Comparison of ENCODE assay signal across 9 mouse cellular contexts in the genomic region with DNA sequence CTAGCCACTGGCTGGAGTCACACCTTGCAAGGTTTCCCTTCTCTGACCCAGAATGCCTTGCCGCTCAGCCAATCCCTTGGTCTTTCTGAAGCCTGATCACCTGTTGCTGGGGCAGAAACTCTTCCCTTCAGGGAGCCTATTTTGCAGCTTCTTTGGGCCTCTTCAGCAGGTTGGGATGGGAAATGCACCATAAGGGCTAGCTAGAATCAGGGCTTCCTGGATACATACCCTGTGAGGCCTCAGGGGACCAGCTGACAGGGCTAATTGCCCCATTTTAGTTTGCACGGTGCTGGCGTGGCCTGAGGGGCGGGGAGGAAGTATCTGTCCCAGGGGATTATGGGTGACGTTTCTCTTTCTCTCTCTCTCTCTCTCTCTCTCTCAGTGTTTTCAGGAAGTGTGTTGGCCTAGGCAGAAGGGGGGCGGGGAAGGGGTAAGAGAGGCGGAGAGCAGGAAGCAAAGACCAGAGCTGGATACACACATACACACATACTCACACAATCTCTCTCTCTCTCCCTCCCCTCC. TPM values are rescaled to one million over a fixed set of nuclear protein-coding genes. Genes with fewer than 3 reads are reported as not detected.
DNase-seq lines count a peak whose midpoint lies in the region; ATAC-seq and TF ChIP-seq lines count a peak whose summit lies in the region.
"Had no signal": no experiment of that assay in that cellular context is flagged by ENCODE, and none has a peak within 500 bp of the region (broad histone marks: within the 10 kb centered on the region; RNA-seq: fewer than 3 reads in every experiment).

No protein-coding gene starts in this region.

- H3K4me1 ChIP-seq in megakaryocyte, embryonic 14.5 days: peaks cover 98% of the 10 kb centered on the region
- H3K4me1 ChIP-seq in spleen, adult 2 months (ENCODE audit: control insufficient read depth, insufficient read depth, insufficient read length): peaks cover 25% of the 10 kb centered on the region

- intact Hi-C loops in heart, postnatal 10 days (cut with DNase I): no loop called here

- H3K27me3 ChIP-seq in megakaryocyte, embryonic 14.5 days (replicated peaks): no peaks in the 10 kb centered on the region
- no peaks in the 10 kb centered on the region for H3K27me3 ChIP-seq in spleen, adult 2 months (ENCODE audit: control insufficient read depth, insufficient read depth, low read length)

- peak overlapping the region; percentile 86 for H3K4me3 ChIP-seq in megakaryocyte, embryonic 14.5 days (replicated peaks)
- H3K4me3 ChIP-seq in spleen, adult 2 months (ENCODE audit: extremely low read depth, insufficient read depth, insufficient read length): peak overlapping the region; percentile 50

- TF ChIP-seq POLR2A in spleen, adult 2 months (IDR thresholded peaks at IDR 0.05; ENCODE audit: low read depth, low read length): no peak

- no peak for ATAC-seq in cerebellum, adult (ENCODE audit: insufficient number of reproducible peaks, low FRiP score, low TSS enrichment)

- 3% methylated on average over 7 of the region's 7 CpGs for WGBS in spleen, adult 2 months

- no peak for TF ChIP-seq CTCF in spleen, adult 2 months (IDR thresholded peaks at IDR 0.05; ENCODE audit: extremely low read depth, insufficient read depth, insufficient read length, insufficient replicate concordance)

- peaks cover 98% of the 10 kb centered on the region for H3K36me3 ChIP-seq in megakaryocyte, embryonic 14.5 days (replicated peaks; ENCODE audit: low read length)
- peaks cover 20% of the 10 kb centered on the region for H3K36me3 ChIP-seq in spleen, adult 2 months (ENCODE audit: control insufficient read depth, insufficient read depth, low read length)

- DNase-seq in layer of hippocampus, adult 9-11 months: peak; percentile 52
- DNase-seq in layer of hippocampus, postnatal 25 days (ENCODE audit: extremely low spot score in 1 of 2, low spot score in 1 of 2): no peak
- peak; percentile 51 for DNase-seq in fibroblast of lung, adult 2 months (ENCODE audit: low read depth)
- DNase-seq in heart, postnatal 10 days: peak; percentile 86 to 88
- DNase-seq in kidney, postnatal 25 days: peak; percentile 81 to 91
- peak; percentile 88 to 94 for DNase-seq in spleen, adult 2 months (ENCODE audit: low read depth in 1 of 2, low spot score in 2 of 2)

- H3K9me3 ChIP-seq in megakaryocyte, embryonic 14.5 days: no peaks in the 10 kb centered on the region

- peak overlapping the region; percentile 86 for H3K27ac ChIP-seq in spleen, adult 2 months (ENCODE audit: insufficient read depth, low read length)

RNA-seq across cellular contexts. Expression of a gene that starts 29.9 kb away (rescaled TPM):
- total RNA-seq in layer of hippocampus, postnatal 25 days (2021): 10 to 100 TPM; 13.9 to 24.2 TPM
- 10 to 100 TPM; 49.4 to 50.7 TPM for total RNA-seq in heart, postnatal 10 days (2021)
- polyA plus RNA-seq in megakaryocyte, embryonic 14.5 days (2012; ENCODE audit: insufficient read depth, low replicate concordance): 143 and 148 TPM in 2 replicates
- polyA plus RNA-seq in spleen, adult 2 months (2012; rRNA removed): 227 and 248 TPM in 2 replicates

RNA-seq across cellular contexts. Expression of a gene that starts 32.9 kb away (rescaled TPM):
- total RNA-seq in layer of hippocampus, postnatal 25 days (2021): not detected
- total RNA-seq in heart, postnatal 10 days (2021): not detected
- 1.4 TPM in 1 of 2 replicates, not detected in the other for polyA plus RNA-seq in megakaryocyte, embryonic 14.5 days (2012; ENCODE audit: insufficient read depth, low replicate concordance)
- polyA plus RNA-seq in spleen, adult 2 months (2012; rRNA removed): 1.1 TPM in 1 of 2 replicates, not detected in the other
- polyA plus RNA-seq: C2C12 had no signal

RNA-seq across cellular contexts. Expression of a gene that starts 43.7 kb away (rescaled TPM):
- 100 to 1,000 TPM; 295 to 297 TPM for total RNA-seq in layer of hippocampus, postnatal 25 days (2021)
- total RNA-seq in heart, postnatal 10 days (2021): 10 to 100 TPM; 65.2 to 70.1 TPM
- polyA plus RNA-seq in megakaryocyte, embryonic 14.5 days (2012; ENCODE audit: insufficient read depth, low replicate concordance): 0.54 and 0.63 TPM in 2 replicates
- polyA plus RNA-seq in spleen, adult 2 months (2012; rRNA removed): 42.6 and 48.4 TPM in 2 replicates

Comparison
In these comparisons a context has a peak if more than half of its experiments do, and no peak if none do; other contexts are left out.
1. DNase-seq: peak in layer of hippocampus, adult 9-11 months (single experiment), fibroblast of lung, adult 2 months (single experiment), heart, postnatal 10 days (2 of 2), kidney, postnatal 25 days (2 of 2) and spleen, adult 2 months (2 of 2); none in layer of hippocampus, postnatal 25 days (0 of 2).
2. RNA of a gene that starts 43.7 kb away (total RNA-seq): 295 to 297 TPM in layer of hippocampus, postnatal 25 days; 65.2 to 70.1 TPM in heart, postnatal 10 days; every median in the first group is over 4 times any median in the second.